8 mouse cellular contexts compared by ENCODE assay signal in genomic region chr7:28179741-28180377, GRCm38 (mm10). TPM values are rescaled to one million over a fixed set of nuclear protein-coding genes. Genes with fewer than 3 reads are reported as not detected.
DNase-seq lines count a peak whose midpoint lies in the region; ATAC-seq and TF ChIP-seq lines count a peak whose summit lies in the region.

No protein-coding gene starts in this region.

- TF ChIP-seq EP300 in liver, embryonic 14.5 days (IDR thresholded peaks at IDR 0.05; ENCODE audit: low read depth) = no peak
- TF ChIP-seq EP300 in stomach, postnatal 0 days (optimal IDR thresholded peaks at IDR 0.05) = no peak

- H3K4me2 ChIP-seq in heart, embryonic 15.5 days = peak overlapping the region; percentile 87
- peak overlapping the region; percentile 97 for H3K4me2 ChIP-seq in liver, embryonic 14.5 days (ENCODE audit: low read depth)
- peak overlapping the region; percentile 78 for H3K4me2 ChIP-seq in neural tube, embryonic 11.5 days (ENCODE audit: low read depth)
- H3K4me2 ChIP-seq in stomach, postnatal 0 days (replicated peaks; ENCODE audit: low read depth) = peak overlapping the region; percentile 97

- peak; percentile 87 for ATAC-seq in CD4-positive, CD25-positive, alpha-beta regulatory T cell, adult 4 months
- peak; percentile 96 for ATAC-seq in heart, embryonic 15.5 days (replicated peaks; ENCODE audit: insufficient number of reproducible peaks, insufficient read depth, low FRiP score, low read depth)
- peak; percentile 93 for ATAC-seq in liver, embryonic 14.5 days (ENCODE audit: insufficient read depth)
- ATAC-seq in neural tube, embryonic 11.5 days (ENCODE audit: insufficient read depth, low FRiP score, low TSS enrichment) = peak; percentile 94
- peak; percentile 96 for ATAC-seq in stomach, postnatal 0 days (ENCODE audit: low FRiP score, low TSS enrichment)

- no peak for TF ChIP-seq CTCF in liver, embryonic 14.5 days (IDR thresholded peaks at IDR 0.05; ENCODE audit: low read depth)
- TF ChIP-seq CTCF in stomach, postnatal 0 days (IDR thresholded peaks at IDR 0.05; ENCODE audit: low read depth) = no peak

- H3K27me3 ChIP-seq in forebrain, embryonic 10.5 days (ENCODE audit: poor library complexity, severe bottlenecking) = no peaks in the 10 kb centered on the region
- no peaks in the 10 kb centered on the region for H3K27me3 ChIP-seq in heart, embryonic 15.5 days
- H3K27me3 ChIP-seq in liver, embryonic 14.5 days (ENCODE audit: control insufficient read depth, insufficient read depth, low read length) = no peaks in the 10 kb centered on the region
- H3K27me3 ChIP-seq in neural tube, embryonic 11.5 days (ENCODE audit: control insufficient read depth, insufficient read depth, low read length) = no peaks in the 10 kb centered on the region
- H3K27me3 ChIP-seq in stomach, postnatal 0 days (ENCODE audit: control insufficient read depth, insufficient read depth, low read length) = no peaks in the 10 kb centered on the region

- under 1% methylated on average over 46 of the region's 56 CpGs for WGBS in forebrain, embryonic 10.5 days
- under 1% methylated on average over 46 of the region's 56 CpGs for WGBS in heart, embryonic 15.5 days
- 3% methylated on average over 42 of the region's 56 CpGs for WGBS in liver, embryonic 14.5 days (ENCODE audit: insufficient replicate concordance)
- 1% methylated on average over 41 of the region's 56 CpGs for WGBS in neural tube, embryonic 11.5 days
- WGBS in stomach, postnatal 0 days = under 1% methylated on average over 24 of the region's 56 CpGs

- DNase-seq in c-Kit-positive CD71-negative TER-119-negative erythroid progenitor cells, embryonic 14.5 days (ENCODE audit: low read depth) = peak; percentile 89
- peak; percentile 93 for DNase-seq in forebrain, embryonic 10.5 days (ENCODE audit: extremely low spot score, low spot score)
- peak; percentile 96 to 99 for DNase-seq in kidney, postnatal 25 days
- peak; percentile 92 to 95 (median 93) for DNase-seq in liver, embryonic 14.5 days (ENCODE audit: low read depth in 3 of 3, low spot score in 3 of 3)
- DNase-seq in neural tube, embryonic 11.5 days (ENCODE audit: low spot score) = peak; percentile 96
- DNase-seq in stomach, postnatal 0 days (ENCODE audit: low spot score) = peak; percentile 95

- H3K36me3 ChIP-seq in forebrain, embryonic 10.5 days (replicated peaks) = peaks cover 82% of the 10 kb centered on the region
- peaks cover 69% of the 10 kb centered on the region for H3K36me3 ChIP-seq in heart, embryonic 15.5 days
- peaks cover 32% of the 10 kb centered on the region for H3K36me3 ChIP-seq in liver, embryonic 14.5 days (replicated peaks; ENCODE audit: control insufficient read depth, insufficient read depth, low read depth)
- peaks cover 29% of the 10 kb centered on the region for H3K36me3 ChIP-seq in neural tube, embryonic 11.5 days (ENCODE audit: control insufficient read depth, insufficient read depth, low read length)
- H3K36me3 ChIP-seq in stomach, postnatal 0 days (ENCODE audit: control insufficient read depth, insufficient read depth, low read length) = peaks cover 23% of the 10 kb centered on the region

- peak overlapping the region; percentile 91 for H3K4me3 ChIP-seq in forebrain, embryonic 10.5 days
- H3K4me3 ChIP-seq in heart, embryonic 15.5 days = peak overlapping the region; percentile 100
- H3K4me3 ChIP-seq in liver, embryonic 14.5 days (ENCODE audit: insufficient read depth in 1 of 2, low read depth in 2 of 2, low read length in 2 of 2) = peak overlapping the region; percentile 77 to 89
- H3K4me3 ChIP-seq in neural tube, embryonic 11.5 days (ENCODE audit: low read depth, low read length) = peak overlapping the region; percentile 93
- H3K4me3 ChIP-seq in stomach, postnatal 0 days (ENCODE audit: low read depth, low read length) = peak overlapping the region; percentile 99

- H3K9me3 ChIP-seq in forebrain, embryonic 10.5 days = no peaks in the 10 kb centered on the region
- no peaks in the 10 kb centered on the region for H3K9me3 ChIP-seq in heart, embryonic 15.5 days (replicated peaks)
- H3K9me3 ChIP-seq in liver, embryonic 14.5 days (ENCODE audit: control insufficient read depth, low read length) = no peaks in the 10 kb centered on the region
- no peaks in the 10 kb centered on the region for H3K9me3 ChIP-seq in neural tube, embryonic 11.5 days (ENCODE audit: control insufficient read depth, low read length)
- no peaks in the 10 kb centered on the region for H3K9me3 ChIP-seq in stomach, postnatal 0 days (ENCODE audit: control insufficient read depth, low read length)

- peak overlapping the region; percentile 98 for H3K27ac ChIP-seq in forebrain, embryonic 10.5 days
- peak overlapping the region; percentile 90 for H3K27ac ChIP-seq in heart, embryonic 15.5 days
- H3K27ac ChIP-seq in liver, embryonic 14.5 days = peak overlapping the region; percentile 83
- peak overlapping the region; percentile 88 for H3K27ac ChIP-seq in neural tube, embryonic 11.5 days (ENCODE audit: low read depth, low read length)
- H3K27ac ChIP-seq in stomach, postnatal 0 days (replicated peaks) = peak overlapping the region; percentile 93

- H3K9ac ChIP-seq in heart, embryonic 15.5 days = peak overlapping the region; percentile 93
- peak overlapping the region; percentile 79 for H3K9ac ChIP-seq in liver, embryonic 14.5 days (replicated peaks)
- peak overlapping the region; percentile 96 for H3K9ac ChIP-seq in neural tube, embryonic 11.5 days (ENCODE audit: low read length)
- peak overlapping the region; percentile 89 for H3K9ac ChIP-seq in stomach, postnatal 0 days (ENCODE audit: low read length)

- peaks cover 20% of the 10 kb centered on the region for H3K4me1 ChIP-seq in forebrain, embryonic 10.5 days
- peaks cover 8% of the 10 kb centered on the region for H3K4me1 ChIP-seq in heart, embryonic 15.5 days (replicated peaks)
- H3K4me1 ChIP-seq in liver, embryonic 14.5 days (replicated peaks; ENCODE audit: control insufficient read depth in 2 of 2, insufficient read depth in 2 of 2, low read length in 1 of 2) = peaks cover 10 to 15% of the 10 kb centered on the region in 2 experiments
- H3K4me1 ChIP-seq in neural tube, embryonic 11.5 days (ENCODE audit: control insufficient read depth, insufficient read depth, low read length) = 0 out of 2 replicates have a peak, but pooled peaks cover 5% of the 10 kb centered on the region
- H3K4me1 ChIP-seq in stomach, postnatal 0 days (replicated peaks; ENCODE audit: control insufficient read depth, insufficient read depth) = no peaks in the 10 kb centered on the region

RNA-seq across cellular contexts. Expression of gene Dyrk1b, which starts 0.6 kb away (rescaled TPM):
- polyA plus RNA-seq in CD4-positive, CD25-positive, alpha-beta regulatory T cell, adult 4 months (2017; shearing (Covaris generic)) = under 1 TPM; 0.54 to 0.63 TPM
- 12.5 and 13.7 TPM in 2 replicates for polyA plus RNA-seq in forebrain, embryonic 10.5 days (2016; fragmentation: Nextera tagmentation; extraction: Ambion mirVana)
- polyA plus RNA-seq in heart, embryonic 15.5 days (2015; fragmentation: Nextera tagmentation; extraction: Ambion mirVana) = 7.3 and 9.2 TPM in 2 replicates
- polyA plus RNA-seq in liver, embryonic 14.5 days (2012; rRNA removed) = 2.7 and 3.6 TPM in 2 replicates
- polyA plus RNA-seq in liver, embryonic 14.5 days (2014; fragmentation: Nextera tagmentation; extraction: Ambion mirVana) = 1.9 and 2.5 TPM in 2 replicates
- 19.5 and 19.6 TPM in 2 replicates for polyA plus RNA-seq in neural tube, embryonic 11.5 days (2014; fragmentation: Nextera tagmentation; extraction: Ambion mirVana)
- 4.6 and 5.7 TPM in 2 replicates for polyA plus RNA-seq in stomach, postnatal 0 days (2015; fragmentation: Nextera tagmentation; extraction: Ambion mirVana)

RNA-seq across cellular contexts. Expression of gene Fbl, which starts 10.3 kb away (rescaled TPM):
- polyA plus RNA-seq in CD4-positive, CD25-positive, alpha-beta regulatory T cell, adult 4 months (2017; shearing (Covaris generic)) = 10 to 100 TPM; 53.5 to 57.0 TPM
- 178 and 180 TPM in 2 replicates for polyA plus RNA-seq in forebrain, embryonic 10.5 days (2016; fragmentation: Nextera tagmentation; extraction: Ambion mirVana)
- 67.5 and 76.4 TPM in 2 replicates for polyA plus RNA-seq in heart, embryonic 15.5 days (2015; fragmentation: Nextera tagmentation; extraction: Ambion mirVana)
- polyA plus RNA-seq in liver, embryonic 14.5 days (2012; rRNA removed) = 135 and 219 TPM in 2 replicates
- polyA plus RNA-seq in liver, embryonic 14.5 days (2014; fragmentation: Nextera tagmentation; extraction: Ambion mirVana) = 24.4 and 29.7 TPM in 2 replicates
- polyA plus RNA-seq in neural tube, embryonic 11.5 days (2014; fragmentation: Nextera tagmentation; extraction: Ambion mirVana) = 38.1 and 38.6 TPM in 2 replicates
- polyA plus RNA-seq in stomach, postnatal 0 days (2015; fragmentation: Nextera tagmentation; extraction: Ambion mirVana) = 57.1 and 61.6 TPM in 2 replicates

RNA-seq across cellular contexts. Expression of gene 9530053A07Rik, which starts 50.6 kb away (rescaled TPM):
- not detected for polyA plus RNA-seq in CD4-positive, CD25-positive, alpha-beta regulatory T cell, adult 4 months (2017; shearing (Covaris generic))
- polyA plus RNA-seq in forebrain, embryonic 10.5 days (2016; fragmentation: Nextera tagmentation; extraction: Ambion mirVana) = 0.05 and 0.10 TPM in 2 replicates
- 0.03 and 0.10 TPM in 2 replicates for polyA plus RNA-seq in heart, embryonic 15.5 days (2015; fragmentation: Nextera tagmentation; extraction: Ambion mirVana)
- not detected in 2 replicates for polyA plus RNA-seq in liver, embryonic 14.5 days (2012; rRNA removed)
- not detected in 2 replicates for polyA plus RNA-seq in liver, embryonic 14.5 days (2014; fragmentation: Nextera tagmentation; extraction: Ambion mirVana)
- polyA plus RNA-seq in neural tube, embryonic 11.5 days (2014; fragmentation: Nextera tagmentation; extraction: Ambion mirVana) = 0.05 TPM in 1 of 2 replicates, not detected in the other
- polyA plus RNA-seq in stomach, postnatal 0 days (2015; fragmentation: Nextera tagmentation; extraction: Ambion mirVana) = 0.08 and 0.12 TPM in 2 replicates

Comparison
In these comparisons a context has a peak if more than half of its experiments do, and no peak if none do; other contexts are left out.
1. Peak in every context shown above with its lines: DNase-seq, ATAC-seq, H3K4me3 ChIP-seq and H3K27ac ChIP-seq.